In the genomic region with DNA sequence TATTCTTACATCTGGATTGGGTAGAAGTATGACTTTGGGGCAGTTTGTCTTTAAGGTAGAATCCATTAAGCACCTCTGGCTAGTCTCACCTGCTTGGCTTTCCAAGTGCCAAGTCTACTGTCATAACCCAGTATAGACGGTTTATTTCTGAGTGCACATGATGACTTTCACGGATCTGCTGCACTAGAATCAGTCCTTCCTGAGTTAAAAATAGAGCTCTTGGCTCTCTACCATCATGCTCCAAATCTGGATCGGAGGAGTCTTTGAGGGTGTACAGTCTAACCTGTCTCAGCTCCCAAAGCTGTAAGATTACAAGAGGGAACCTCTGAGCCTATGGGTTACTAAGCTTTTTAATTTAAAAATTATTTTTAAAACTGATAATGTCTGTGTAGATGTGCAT, we compare ENCODE assay signal across 23 mouse cellular contexts. TPM values are rescaled to one million over a fixed set of nuclear protein-coding genes. Genes with fewer than 3 reads are reported as not detected.
DNase-seq lines count a peak whose midpoint lies in the region; ATAC-seq and TF ChIP-seq lines count a peak whose summit lies in the region.
"Had no signal": no experiment of that assay in that cellular context is flagged by ENCODE, and none has a peak within 500 bp of the region (broad histone marks: within the 10 kb centered on the region; RNA-seq: fewer than 3 reads in every experiment).

No protein-coding gene starts in this region.

- TF ChIP-seq POLR2A in testis, adult 2 months (IDR thresholded peaks at IDR 0.05; ENCODE audit: control insufficient read depth, low read depth, low read length) = no peak

- 0 out of 2 replicates have a peak, but pooled peaks cover 4% of the 10 kb centered on the region for H3K4me1 ChIP-seq in heart, postnatal 0 days (ENCODE audit: control insufficient read depth, insufficient read depth)
- H3K4me1 ChIP-seq in heart, embryonic 10.5 days = no peaks in the 10 kb centered on the region
- peaks cover 2% of the 10 kb centered on the region; the same call in 1 of the 2 replicates for H3K4me1 ChIP-seq in testis, adult 2 months (ENCODE audit: control insufficient read depth, insufficient read depth, low read length)
- H3K4me1 ChIP-seq: embryonic facial prominence, embryonic 13.5 days; forebrain, embryonic 12.5 days; intestine, embryonic 15.5 days had no signal

- no peaks in the 10 kb centered on the region for H3K27me3 ChIP-seq in heart, postnatal 0 days (ENCODE audit: control insufficient read depth, insufficient read depth, low read length)
- no peaks in the 10 kb centered on the region for H3K27me3 ChIP-seq in heart, embryonic 10.5 days (ENCODE audit: insufficient read depth, poor library complexity, severe bottlenecking)
- H3K27me3 ChIP-seq in testis, adult 2 months (ENCODE audit: control insufficient read depth, insufficient read depth, low read length) = no peaks in the 10 kb centered on the region
- H3K27me3 ChIP-seq: CH12.LX; embryonic facial prominence, embryonic 13.5 days; forebrain, embryonic 12.5 days; intestine, embryonic 15.5 days; Patski had no signal

- peak; percentile 84 for DNase-seq in heart, adult 11 months
- DNase-seq in heart, postnatal 4 days = no peak
- no peak for DNase-seq in heart, postnatal 0 days (ENCODE audit: low spot score)
- DNase-seq in heart, embryonic 10.5 days (ENCODE audit: low spot score) = no peak
- DNase-seq in testis, postnatal 14 days (ENCODE audit: low spot score) = no peak
- DNase-seq: adrenal gland, postnatal 14 days; cerebellum, adult 18-20 months; cerebellum, adult 9-11 months; cerebellum, postnatal 36 days; gastrocnemius, postnatal 36 days; heart, postnatal 10 days had no signal

- no peaks in the 10 kb centered on the region for H3K9me3 ChIP-seq in heart, postnatal 0 days (replicated peaks; ENCODE audit: control insufficient read depth, low read length)
- no peaks in the 10 kb centered on the region for H3K9me3 ChIP-seq in heart, embryonic 10.5 days
- H3K9me3 ChIP-seq: embryonic facial prominence, embryonic 13.5 days; forebrain, embryonic 12.5 days; hindbrain, embryonic 10.5 days; intestine, embryonic 15.5 days had no signal

- no peak overlapping the region for H3K4me2 ChIP-seq in heart, postnatal 0 days (ENCODE audit: low read depth, low read length)
- H3K4me2 ChIP-seq: embryonic facial prominence, embryonic 13.5 days; forebrain, embryonic 12.5 days; heart, embryonic 11.5 days; hindbrain, embryonic 14.5 days; intestine, embryonic 15.5 days had no signal

- no peak overlapping the region for H3K27ac ChIP-seq in heart, postnatal 0 days (ENCODE audit: low read depth)
- H3K27ac ChIP-seq in heart, embryonic 10.5 days = no peak overlapping the region
- H3K27ac ChIP-seq in testis, adult 2 months (ENCODE audit: control insufficient read depth, insufficient read depth, low read depth, low read length) = no peak overlapping the region
- H3K27ac ChIP-seq: embryonic facial prominence, embryonic 13.5 days; forebrain, embryonic 12.5 days; hindbrain, embryonic 10.5 days; hindbrain, embryonic 14.5 days; intestine, embryonic 15.5 days had no signal

- TF ChIP-seq CTCF in heart, postnatal 0 days (IDR thresholded peaks at IDR 0.05; ENCODE audit: low read depth) = no peak
- no peak for TF ChIP-seq CTCF in testis, adult 2 months (IDR thresholded peaks at IDR 0.05; ENCODE audit: control insufficient read depth, insufficient read depth, insufficient replicate concordance, low read depth, low read length)

- ATAC-seq in heart, postnatal 0 days (ENCODE audit: insufficient read depth, low read depth) = peak; percentile 36; the same call in 1 of the 2 replicates
- ATAC-seq: activated CD4-positive, CD25-positive, alpha-beta regulatory T cell, adult 4 months; forebrain, embryonic 16.5 days; intestine, embryonic 15.5 days; Patski had no signal

- 13% methylated on average over 3 of the region's 3 CpGs for WGBS in heart, postnatal 0 days
- 52% methylated on average over 3 of the region's 3 CpGs for WGBS in heart, embryonic 10.5 days

- H3K4me3 ChIP-seq in heart, postnatal 0 days (ENCODE audit: low read depth, low read length) = no peak overlapping the region
- no peak overlapping the region for H3K4me3 ChIP-seq in heart, embryonic 10.5 days
- H3K4me3 ChIP-seq in testis, adult 2 months (ENCODE audit: control insufficient read depth, low read depth, low read length) = peak overlapping the region; percentile 68; the same call in 1 of the 2 replicates
- H3K4me3 ChIP-seq: embryonic facial prominence, embryonic 13.5 days; forebrain, embryonic 12.5 days; hindbrain, embryonic 10.5 days; intestine, embryonic 15.5 days had no signal

- no peaks in the 10 kb centered on the region for H3K36me3 ChIP-seq in heart, postnatal 0 days (replicated peaks; ENCODE audit: control insufficient read depth, insufficient read depth, low read length)
- H3K36me3 ChIP-seq in heart, embryonic 10.5 days = no peaks in the 10 kb centered on the region
- no peaks in the 10 kb centered on the region for H3K36me3 ChIP-seq in testis, adult 2 months (ENCODE audit: control insufficient read depth, insufficient read depth, low read length)
- H3K36me3 ChIP-seq: embryonic facial prominence, embryonic 13.5 days; forebrain, embryonic 12.5 days; hindbrain, embryonic 10.5 days; intestine, embryonic 15.5 days had no signal

- no peak for TF ChIP-seq EP300 in heart, postnatal 0 days (IDR thresholded peaks at IDR 0.05; ENCODE audit: low read depth)

- no peak overlapping the region for H3K9ac ChIP-seq in heart, postnatal 0 days (replicated peaks; ENCODE audit: low read depth, low read length)
- H3K9ac ChIP-seq: embryonic facial prominence, embryonic 13.5 days; forebrain, embryonic 12.5 days; hindbrain, embryonic 14.5 days; intestine, embryonic 15.5 days had no signal

RNA-seq across cellular contexts. Expression of a gene that starts 0.9 kb away (rescaled TPM):
- total RNA-seq in heart, postnatal 4 days (2021) = under 1 TPM; 0.02 to 0.05 TPM
- total RNA-seq in heart, postnatal 0 days (2014; rRNA removed; ENCODE audit: low replicate concordance) = 0.08 TPM in 1 of 2 replicates, not detected in the other
- 0.08 TPM in 1 of 2 replicates, not detected in the other for polyA plus RNA-seq in heart, postnatal 0 days (2015; fragmentation: Nextera tagmentation; extraction: Ambion mirVana)
- not detected in 2 replicates for polyA plus RNA-seq in heart, embryonic 10.5 days (2016; fragmentation: Nextera tagmentation; extraction: Ambion mirVana)
- 31.7 and 34.6 TPM in 2 replicates for polyA plus RNA-seq in testis, adult 2 months (2012; rRNA removed)
- total RNA-seq: adrenal gland, postnatal 14 days; CH12.LX had no signal
- polyA plus RNA-seq: embryonic facial prominence, embryonic 13.5 days; forebrain, embryonic 16.5 days; heart, embryonic 11.5 days; intestine, embryonic 15.5 days; Patski had no signal

RNA-seq across cellular contexts. Expression of a gene that starts 7.9 kb away (rescaled TPM):
- 10 to 100 TPM; 15.5 to 16.8 TPM for total RNA-seq in heart, postnatal 4 days (2021)
- 24.7 and 25.2 TPM in 2 replicates for total RNA-seq in heart, postnatal 0 days (2014; rRNA removed; ENCODE audit: low replicate concordance)
- polyA plus RNA-seq in heart, postnatal 0 days (2015; fragmentation: Nextera tagmentation; extraction: Ambion mirVana) = 20.6 and 35.4 TPM in 2 replicates
- 18.1 and 20.4 TPM in 2 replicates for polyA plus RNA-seq in heart, embryonic 10.5 days (2016; fragmentation: Nextera tagmentation; extraction: Ambion mirVana)
- 6.6 and 8.0 TPM in 2 replicates for polyA plus RNA-seq in testis, adult 2 months (2012; rRNA removed)
- total RNA-seq: CH12.LX had no signal

RNA-seq across cellular contexts. Expression of a gene that starts 50.9 kb away (rescaled TPM):
- under 1 TPM; 0.11 to 0.36 TPM for total RNA-seq in heart, postnatal 4 days (2021)
- 0.31 TPM in 1 of 2 replicates, not detected in the other for total RNA-seq in heart, postnatal 0 days (2014; rRNA removed; ENCODE audit: low replicate concordance)
- polyA plus RNA-seq in heart, postnatal 0 days (2015; fragmentation: Nextera tagmentation; extraction: Ambion mirVana) = 0.14 and 0.15 TPM in 2 replicates
- polyA plus RNA-seq in heart, embryonic 10.5 days (2016; fragmentation: Nextera tagmentation; extraction: Ambion mirVana) = not detected in 2 replicates
- polyA plus RNA-seq in testis, adult 2 months (2012; rRNA removed) = not detected in 2 replicates
- total RNA-seq: adrenal gland, adult 18-20 months; adrenal gland, postnatal 14 days had no signal
- polyA plus RNA-seq: activated CD4-positive, CD25-positive, alpha-beta regulatory T cell, adult 4 months; embryonic facial prominence, embryonic 13.5 days; forebrain, embryonic 12.5 days; forebrain, embryonic 16.5 days; hindbrain, embryonic 10.5 days; hindbrain, embryonic 14.5 days; intestine, embryonic 15.5 days; Patski had no signal

Comparison
In these comparisons a context has a peak if more than half of its experiments do, and no peak if none do; other contexts are left out.
1. RNA of a gene that starts 0.9 kb away (polyA plus RNA-seq): 31.7 to 34.6 TPM in testis, adult 2 months; 0.08 TPM in heart, postnatal 0 days and not detected in heart, embryonic 10.5 days; every median in the first group is over 10 times any median in the second.